Mouse (Mus musculus): Measurements from ENCODE around the gene Atxn3.
"Not testable (repeated sequence)": the region's sequence is repeated elsewhere in the genome, so short reads cannot be mapped to it uniquely, and the experiment has no call there.

Gene Atxn3

DNA sequence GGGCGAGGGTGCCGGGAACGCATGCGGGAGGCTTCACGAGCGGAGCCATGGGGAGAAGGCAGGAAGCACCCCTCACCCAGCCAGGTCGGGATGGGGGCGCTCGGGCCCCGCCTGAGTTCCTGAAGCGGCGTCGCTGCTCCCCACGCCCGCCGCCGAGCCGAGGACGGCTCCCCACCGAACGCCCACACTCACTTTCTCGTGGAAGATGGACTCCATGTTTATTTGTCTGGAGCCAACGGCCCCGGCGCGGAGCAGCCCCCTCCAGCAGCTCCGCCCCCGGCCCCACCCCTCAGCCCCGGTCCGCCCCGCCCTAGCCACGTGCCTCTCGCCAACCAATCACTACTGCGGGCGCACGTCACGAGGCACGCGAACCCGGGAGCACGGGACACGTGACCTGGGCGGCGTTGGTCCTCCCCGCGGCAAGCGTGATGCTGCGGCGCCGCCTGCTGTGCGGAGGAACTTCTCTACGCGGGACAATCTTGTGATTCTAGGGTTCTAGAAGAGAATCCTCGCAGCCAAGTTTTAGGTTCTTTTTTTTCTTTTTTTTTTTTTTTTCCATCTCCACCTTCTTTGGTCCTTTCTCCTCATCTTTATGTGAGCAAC is at the start of gene Atxn3:
Atxn3 (minus strand) TSS at position 305 of the 603 bp plus-strand sequence.
- peak; percentile 96 for DNase-seq (ENCODE audit: low spot score)

DNA sequence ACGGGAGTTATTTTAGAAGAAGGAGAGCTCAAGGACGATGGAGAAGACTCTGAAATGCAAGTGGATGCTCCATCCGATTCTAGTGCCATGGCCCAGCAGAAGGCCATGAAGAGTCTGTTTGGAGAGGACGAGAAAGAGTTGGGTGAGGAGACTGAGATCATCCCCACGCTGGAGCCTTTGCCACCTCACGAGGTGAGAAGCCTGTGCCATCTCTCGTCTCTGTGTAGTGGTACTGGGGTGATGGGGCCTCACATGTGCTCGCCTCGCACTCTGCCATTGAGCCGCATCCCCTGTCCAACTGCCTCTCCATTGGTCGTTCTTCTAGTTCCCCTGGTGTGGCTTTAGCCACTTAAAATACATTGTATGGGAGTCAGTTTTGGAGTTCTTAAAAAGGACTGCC is 42.7 kb upstream of the Atxn3 start:
- no peak for DNase-seq (ENCODE audit: low spot score)

DNA sequence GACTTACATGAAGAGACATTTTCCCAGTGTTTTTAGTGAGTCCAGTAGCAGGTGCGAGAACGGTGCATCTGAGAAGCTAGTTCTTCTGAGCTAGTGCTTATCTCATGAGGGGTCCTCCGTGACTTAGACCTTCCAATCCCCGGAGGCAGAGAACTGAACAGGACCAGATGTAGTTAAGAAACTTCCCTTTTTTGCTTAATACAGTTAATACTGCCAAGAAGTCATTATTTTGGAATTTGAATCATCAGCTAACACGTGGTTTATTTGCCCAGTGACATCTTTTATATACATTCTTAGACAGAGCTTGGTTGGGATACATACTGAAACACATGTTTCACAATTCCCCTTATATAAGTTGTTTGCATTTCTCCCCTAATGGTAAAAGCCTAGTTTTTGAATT is 40.9 kb upstream of the Atxn3 start:
- DNase-seq (ENCODE audit: low spot score): no peak

DNA sequence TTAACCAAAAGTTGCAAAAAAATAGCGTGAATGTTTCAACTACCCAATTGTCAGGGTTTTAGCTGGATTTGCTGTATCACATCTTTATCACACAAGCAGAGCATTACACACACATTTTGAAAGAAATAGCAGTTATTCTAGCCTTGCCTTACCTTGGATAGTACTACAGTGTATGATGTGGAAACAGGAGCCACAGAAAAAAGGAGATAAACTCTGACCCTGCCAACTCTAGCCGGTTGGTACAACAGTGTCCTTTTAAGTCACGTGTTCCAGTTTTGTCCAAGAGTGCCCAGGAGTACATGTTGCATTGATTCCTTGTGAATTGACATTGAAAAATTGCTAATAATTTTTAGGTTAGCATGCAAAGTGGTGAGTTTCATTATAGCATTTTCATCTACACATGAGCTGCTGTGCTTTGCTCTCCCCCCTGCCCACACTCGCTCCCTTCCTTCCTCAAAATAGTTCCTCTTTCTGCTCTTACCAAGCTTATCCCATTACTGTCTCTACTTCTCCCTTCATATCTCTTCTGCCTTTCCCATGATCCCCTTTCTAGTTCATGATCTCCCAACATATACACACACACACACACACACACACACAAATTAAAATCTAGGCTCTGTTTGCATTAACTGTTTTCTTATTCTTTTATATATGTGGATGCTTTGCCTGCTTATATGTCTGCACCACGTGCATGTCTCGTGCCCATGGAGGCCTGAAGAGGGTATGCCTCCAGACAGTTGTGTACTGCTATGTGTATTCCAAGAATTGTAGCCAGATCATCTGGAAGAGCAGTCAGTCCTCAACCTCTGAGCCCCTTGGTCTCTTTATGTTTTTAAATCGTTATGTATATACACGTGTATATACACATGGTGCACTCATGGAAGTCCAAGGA is 36.8 kb upstream of the Atxn3 start:
- DNase-seq (ENCODE audit: low spot score): no peak

DNA sequence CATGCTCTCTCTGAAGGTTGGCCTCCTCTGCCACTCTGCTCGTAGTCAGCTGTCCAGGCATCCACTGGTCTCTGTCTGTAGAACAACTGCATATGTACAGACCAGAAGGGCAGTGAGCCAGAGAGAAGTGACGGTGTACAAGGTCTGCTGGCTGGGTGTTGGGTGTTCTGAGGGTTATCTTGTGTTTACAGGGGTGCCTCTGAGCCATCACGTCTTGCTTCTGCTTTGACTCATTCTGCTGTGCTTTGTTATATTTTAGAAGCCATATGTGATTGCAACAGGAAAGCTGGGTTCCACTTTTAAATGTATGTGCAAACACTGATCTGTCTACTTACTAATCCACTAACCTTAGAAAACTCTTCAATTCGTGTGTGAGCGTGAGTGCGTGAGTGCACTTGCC is 29.6 kb upstream of the Atxn3 start:
- DNase-seq (ENCODE audit: low spot score): no peak

DNA sequence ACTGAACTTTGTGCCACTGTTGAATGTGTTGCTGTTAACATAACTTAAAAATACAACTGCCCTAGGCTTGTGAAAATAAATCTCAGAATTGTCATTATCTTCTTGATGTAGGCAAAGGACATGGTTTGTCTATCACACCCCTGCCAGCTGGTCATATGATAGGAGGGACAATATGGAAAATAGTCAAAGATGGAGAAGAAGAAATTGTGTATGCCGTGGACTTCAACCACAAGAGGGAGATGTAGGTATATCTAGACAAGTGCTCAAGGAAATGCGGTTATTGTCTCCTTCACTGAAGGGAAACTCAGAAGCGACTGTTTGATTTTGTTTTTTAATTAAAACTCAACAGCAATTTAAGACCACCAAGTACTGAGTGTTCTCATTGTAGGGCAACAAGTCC is 27.1 kb upstream of the Atxn3 start:
- no peak for DNase-seq (ENCODE audit: low spot score)

DNA sequence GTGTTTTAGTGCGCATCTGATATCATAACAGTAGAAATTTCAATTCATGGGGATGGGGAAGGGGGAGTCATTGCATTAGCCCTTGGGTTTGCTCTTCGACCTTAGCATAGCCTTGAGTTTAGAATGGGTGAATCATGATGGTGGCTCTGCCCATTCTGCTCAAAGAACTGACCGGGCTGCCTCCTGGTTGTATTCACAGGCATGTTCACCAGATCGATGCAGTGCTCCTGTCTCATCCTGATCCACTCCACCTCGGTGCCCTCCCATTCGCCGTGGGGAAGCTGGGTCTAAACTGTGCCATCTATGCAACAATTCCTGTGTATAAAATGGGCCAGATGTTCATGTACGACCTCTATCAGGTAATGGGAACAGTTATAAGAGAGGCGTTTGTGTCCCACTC is 24.9 kb upstream of the Atxn3 start:
- DNase-seq (ENCODE audit: low spot score): no peak

DNA sequence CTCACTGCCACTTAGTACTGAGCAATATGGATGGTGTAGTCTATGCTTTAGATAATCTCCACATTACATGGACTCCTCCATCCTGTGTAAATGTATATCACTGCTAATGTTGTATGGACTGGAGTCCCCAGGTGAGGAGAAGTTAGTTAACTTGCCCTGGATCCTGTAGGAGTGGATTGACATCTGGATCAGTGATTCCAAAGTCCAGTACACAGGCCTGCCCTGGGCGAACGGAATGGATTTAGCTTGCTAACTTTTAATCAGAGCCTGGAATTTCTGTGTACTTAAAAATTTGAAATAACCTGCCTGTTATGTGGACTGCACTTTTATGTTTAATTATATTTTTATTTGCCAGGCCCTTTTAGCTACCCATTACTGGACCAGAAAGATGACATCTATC is 23.5 kb upstream of the Atxn3 start:
- no peak for DNase-seq (ENCODE audit: low spot score)

DNA sequence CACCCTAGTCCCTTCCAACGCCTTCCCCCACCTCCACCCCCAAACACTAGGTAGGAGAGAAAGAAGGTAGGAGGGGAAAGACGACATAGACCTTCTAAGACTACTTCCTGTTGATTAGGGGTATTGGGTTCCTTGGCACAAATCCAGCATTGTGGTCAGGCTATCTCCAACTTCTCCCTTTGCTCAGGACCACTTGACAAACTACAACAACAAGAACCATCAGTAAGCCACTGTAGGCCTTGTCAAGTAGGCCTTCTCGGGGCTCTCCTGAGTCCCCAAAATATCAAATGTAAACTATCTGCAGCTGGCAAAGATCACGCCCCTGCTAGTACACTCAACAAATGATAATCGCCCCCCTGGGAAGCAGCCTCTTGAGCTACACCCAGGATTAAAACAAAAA is 22.2 kb upstream of the Atxn3 start:
- DNase-seq (ENCODE audit: low spot score): no peak

DNA sequence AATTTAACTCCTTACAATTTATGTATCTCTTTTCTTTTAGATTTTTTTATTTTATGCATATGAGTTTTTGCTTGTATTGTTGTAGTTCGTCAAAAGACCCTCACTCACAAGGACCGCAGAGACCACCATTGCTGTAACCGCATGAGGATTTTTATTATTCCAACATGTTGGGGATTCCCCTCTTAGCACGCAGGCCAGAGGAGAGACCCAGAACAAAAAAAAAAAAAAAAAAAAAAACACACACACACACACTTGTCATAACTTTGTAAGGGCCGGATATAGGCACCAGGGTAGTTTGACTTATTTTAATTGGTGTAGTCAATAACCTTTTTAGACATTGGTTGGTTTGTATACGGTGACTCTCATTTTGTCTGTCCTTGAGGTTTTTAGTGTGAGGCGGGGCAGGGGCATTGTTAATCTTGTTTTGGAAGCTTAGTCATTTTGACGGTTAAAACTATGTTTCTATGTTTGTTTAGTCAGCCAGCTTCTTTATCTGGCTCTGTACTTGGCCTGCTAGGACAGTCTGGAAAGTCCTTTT is 21.2 kb upstream of the Atxn3 start:
- no peak for DNase-seq (ENCODE audit: low spot score)

DNA sequence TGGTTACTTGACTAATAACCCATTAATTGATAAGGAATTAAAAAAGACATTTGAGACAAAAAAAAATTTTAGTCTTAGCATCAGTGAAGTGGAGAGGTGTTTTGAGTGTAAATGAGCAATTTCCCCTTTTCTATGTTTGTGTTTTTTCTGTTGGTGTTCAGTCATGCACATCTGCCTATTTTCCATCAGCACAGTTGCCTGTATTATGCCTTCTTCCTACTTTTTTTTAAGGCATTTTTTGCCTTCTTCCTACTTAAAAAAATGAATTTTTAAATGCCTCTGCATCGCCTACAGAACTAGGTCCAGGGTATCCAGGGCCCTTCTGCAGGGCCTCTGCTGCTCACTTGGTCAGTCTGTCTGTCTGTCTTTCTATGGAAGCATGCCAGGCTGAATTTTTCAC is 20.5 kb upstream of the Atxn3 start:
- DNase-seq (ENCODE audit: low spot score): no peak

DNA sequence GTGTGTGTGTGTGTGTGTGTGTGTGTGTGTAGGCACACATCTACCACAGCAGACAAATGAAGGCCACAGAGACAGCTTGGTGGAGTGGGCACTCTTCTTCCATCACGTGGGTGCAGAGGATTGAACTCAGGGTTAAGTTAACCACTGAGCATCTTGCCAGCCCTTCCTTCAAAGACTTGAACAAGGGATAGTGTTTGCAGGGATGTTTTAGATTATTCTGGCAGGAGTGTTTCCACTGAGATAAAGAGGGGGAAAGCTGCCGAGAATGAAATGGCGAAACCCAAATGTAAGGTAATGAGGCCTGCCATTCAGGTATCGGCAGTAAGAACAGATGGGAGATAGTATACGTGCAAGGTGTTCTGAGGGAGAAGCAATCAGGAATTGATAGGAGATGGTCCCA is 20.1 kb upstream of the Atxn3 start:
- no peak for DNase-seq (ENCODE audit: low spot score)

DNA sequence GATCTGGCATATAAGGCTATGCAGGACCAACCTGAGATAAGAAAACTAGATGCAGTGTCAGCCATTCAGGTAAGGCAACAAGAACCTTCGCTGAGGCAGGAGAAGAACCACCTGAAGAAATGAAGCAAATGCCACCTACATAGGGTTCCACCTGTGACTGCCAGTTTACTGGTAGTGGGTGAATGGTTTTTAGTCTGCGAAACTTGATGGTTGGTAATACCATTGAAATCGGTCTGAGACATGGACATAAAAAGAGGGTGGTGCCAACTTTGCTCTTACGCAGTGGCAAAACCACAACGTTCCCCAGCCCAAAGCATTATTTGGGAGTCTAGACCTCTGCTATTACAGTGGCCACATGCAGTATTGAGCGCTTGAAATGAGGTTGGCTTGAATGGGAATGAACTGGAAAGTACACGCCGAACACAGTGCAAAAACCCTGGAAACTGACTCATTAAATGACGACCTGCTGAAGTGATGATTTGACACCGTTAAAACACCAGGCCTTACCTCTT is 19.4 kb upstream of the Atxn3 start:
- no peak for DNase-seq (ENCODE audit: low spot score)

DNA sequence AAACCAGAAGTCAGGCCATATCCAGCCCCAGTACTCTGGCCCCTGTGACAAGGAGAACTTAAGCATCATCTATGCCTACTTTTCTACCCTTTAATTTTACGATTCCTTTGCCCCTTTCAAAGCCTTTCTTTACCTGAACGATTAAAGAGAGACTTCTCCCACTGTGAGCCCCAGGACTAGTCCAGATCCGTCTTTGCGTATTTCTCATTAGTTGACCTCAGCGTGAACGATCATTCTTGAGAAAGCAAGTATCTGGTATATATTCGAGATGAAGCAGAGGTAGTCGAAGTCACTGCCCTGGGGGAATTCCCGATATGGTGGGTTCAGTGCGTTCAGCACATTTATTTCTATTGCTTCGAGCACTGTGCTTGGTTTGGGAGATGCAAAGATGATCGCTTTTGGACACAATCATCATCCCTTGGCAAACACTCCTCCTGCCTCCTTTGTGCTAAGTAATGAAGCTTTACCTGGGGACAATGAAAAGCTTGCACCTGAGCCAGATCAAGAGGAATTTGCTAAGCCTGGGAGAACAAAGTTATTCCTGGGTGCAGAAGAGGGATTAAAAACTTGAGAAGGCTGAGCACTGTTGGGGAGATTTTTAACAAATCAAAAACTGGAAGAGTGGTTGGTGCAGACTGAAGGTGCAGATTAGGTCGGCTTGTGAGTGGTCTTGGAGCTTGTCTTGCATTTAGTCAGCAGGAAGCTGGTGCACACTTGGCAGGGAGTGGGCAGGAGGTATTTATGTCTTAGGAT is 18.8 kb upstream of the Atxn3 start:
- DNase-seq (ENCODE audit: low spot score): no peak

DNA sequence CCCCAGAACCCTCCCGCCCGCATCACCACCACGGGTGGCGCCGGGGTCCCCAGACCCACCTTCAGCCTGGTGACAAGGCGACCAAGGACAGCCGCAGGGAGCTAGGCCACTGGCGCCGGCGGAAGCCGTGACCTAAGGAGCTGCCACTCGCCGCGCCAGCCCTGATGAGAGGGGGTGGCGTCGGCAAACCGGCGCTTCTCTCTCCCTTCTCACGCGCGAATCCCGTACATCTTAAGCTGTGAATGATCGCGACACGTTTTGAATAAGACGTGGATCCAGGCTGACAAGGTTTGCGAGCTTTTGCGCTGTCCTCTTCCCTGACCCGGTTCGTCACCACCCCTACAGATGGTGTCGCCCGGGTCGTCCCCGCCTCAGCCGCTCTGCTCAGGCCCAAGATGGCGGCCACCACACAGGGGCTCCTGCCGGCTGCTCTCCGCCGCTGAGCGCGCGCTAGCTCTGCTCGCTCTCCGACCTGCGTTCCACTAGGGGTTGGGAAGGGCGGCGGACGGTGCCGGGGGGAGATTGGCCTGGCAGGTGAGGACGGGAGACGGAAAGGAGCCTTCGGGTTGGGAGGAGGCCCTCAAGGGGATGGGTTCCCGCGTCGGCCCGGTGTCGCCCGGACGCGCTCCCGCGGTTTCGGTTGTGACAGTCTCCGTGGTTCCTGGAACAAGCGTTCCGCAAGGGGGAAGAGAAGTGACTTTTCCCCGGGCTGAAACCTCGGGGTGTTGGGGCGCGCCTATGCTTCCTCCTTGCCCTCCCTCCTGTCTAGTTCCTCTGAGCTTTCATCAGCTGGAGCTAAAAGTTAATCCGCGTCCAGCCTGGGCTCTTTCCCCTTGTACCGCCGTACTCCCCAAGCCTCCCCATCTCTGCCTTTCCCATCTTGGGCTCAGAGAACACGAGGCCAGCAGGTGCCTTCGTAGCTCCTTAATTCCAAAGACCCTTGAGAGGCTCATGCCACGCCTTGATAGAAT is 17.8 kb upstream of the Atxn3 start, which contains the start of gene Cpsf2:
Cpsf2 (plus strand) TSS at position 388 of the 971 bp plus-strand sequence.
- peak; percentile 84 for DNase-seq (ENCODE audit: low spot score)

DNA sequence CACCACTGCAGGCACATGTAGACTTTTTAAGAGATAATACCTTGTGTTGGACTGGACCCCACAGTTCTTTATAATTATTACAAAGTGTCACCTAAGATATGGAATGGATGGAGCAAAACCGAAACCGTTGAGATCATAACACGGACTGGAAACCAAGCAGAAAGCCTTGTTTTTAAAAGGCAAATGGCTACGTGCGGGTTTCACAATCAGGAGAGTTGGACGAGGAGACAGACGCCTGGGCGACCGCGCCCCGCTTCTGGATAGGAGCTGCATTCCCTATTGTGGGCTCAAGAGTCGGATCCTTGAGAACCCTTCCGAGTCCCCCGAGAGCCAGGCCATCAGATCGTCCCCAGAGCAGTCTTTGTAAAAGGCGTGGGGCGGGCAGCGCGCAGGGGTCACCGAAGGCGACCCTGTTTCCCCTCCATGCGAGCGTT is 17.1 kb upstream of the Atxn3 start:
- no peak for DNase-seq (ENCODE audit: low spot score)

DNA sequence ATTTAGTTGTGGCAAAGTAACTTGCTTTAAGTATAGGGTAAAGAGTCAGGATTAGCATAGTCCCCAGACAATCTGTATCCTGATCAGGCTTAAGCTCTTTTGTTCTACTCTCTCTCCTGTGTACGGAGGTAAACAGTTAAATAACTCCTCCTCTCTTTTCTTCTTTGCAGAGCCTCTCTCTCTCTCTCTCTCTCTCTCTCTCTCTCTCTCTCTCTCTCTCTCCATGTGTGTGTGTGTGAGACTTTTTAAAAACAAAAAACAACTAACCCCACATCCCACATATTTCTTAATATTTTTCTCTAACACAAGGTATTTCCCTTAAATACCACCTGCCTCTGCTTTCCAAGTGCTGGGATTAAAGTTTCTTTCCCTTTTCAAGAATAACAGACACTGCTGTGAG is 16.5 kb upstream of the Atxn3 start:
- no peak for DNase-seq (ENCODE audit: low spot score)

DNA sequence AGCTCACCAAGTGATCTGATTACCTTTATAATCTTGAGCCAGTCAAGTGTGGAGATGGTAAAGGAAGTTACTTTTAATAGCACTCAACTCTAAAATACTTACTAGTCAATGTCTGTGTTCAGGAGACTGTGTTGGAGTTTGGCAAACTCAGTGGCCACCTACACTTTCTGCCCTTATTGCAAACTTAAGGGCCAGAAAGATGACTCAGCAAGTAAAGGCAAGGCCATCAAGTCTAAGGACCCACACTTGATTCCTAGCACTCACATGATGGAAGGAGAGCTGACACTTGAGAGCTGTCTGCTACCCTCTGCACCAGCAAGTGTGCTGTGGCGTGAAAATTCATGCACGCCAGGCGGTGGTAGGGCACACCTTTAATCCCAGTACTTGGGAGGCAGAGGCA is 14.2 kb upstream of the Atxn3 start:
- no peak for DNase-seq (ENCODE audit: low spot score)

DNA sequence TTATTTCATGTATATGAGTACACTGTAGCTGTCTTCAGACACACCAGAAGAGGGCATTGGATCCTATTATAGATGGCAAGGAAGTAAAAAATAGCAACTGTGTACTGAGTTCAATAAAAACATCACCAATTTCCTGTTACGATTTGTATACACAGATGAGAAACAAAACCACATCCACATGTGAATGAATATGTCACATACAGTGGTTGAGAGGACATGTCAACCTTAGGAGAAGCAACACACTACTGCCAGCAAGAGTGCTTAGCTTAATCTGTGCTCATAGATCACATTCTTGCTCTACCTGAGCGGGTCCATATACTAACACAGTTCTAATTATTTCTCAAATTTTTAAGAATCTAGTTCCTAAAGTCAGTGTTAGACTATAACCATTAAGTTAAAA is 13.3 kb upstream of the Atxn3 start:
- DNase-seq (ENCODE audit: low spot score): no peak

DNA sequence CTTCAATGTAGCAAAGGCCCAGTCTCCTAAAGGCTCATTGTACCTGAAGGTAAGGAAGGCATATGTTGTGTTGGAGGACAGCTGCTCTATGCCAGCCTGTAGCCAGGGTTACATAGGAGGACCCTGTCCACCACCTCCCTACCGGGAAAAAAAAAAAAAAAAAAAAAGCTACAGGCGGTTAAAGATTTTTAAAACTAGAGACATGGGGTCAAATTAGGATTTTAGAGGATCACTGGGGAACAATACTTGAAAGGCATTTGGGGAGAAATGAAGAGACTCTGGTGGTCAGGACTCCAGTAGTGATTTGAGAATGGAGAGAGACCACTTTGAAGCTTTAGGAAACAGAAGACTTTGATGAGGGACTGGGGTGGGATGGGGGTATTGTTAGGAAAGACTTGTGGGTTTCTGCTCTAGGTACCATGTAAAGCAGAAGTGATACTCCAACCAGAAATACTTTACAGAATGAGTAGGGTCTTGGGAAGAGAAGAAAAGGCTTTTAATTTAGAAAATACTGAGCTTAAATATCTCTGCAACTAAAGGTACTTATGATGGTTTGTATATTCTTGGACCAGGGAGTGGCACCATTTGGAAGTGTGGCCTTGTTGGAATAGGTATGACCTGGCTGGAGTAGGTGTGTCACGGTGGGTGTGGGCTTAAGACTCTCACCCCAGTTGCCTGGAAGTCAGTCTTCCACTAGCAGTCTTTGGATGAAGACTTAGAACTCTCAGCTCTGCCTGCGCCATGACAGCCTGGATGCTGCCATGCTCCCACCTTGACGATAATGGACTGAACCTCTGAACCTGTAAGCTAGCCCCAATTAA is 1.1 kb upstream of the Atxn3 start:
- DNase-seq (ENCODE audit: low spot score): not testable (repeated sequence)
